Mouse (Mus musculus) gastrocnemius, postnatal 4 days (tissue): ENCODE data around the gene Lrrfip1. TPM values are rescaled to one million over a fixed set of nuclear protein-coding genes. Genes with fewer than 3 reads are reported as not detected.

ENCODE experiments used
- DNase-seq, 2 experiments: peaks; one replicate each; pipeline ENCODE4 v3.0.0; 2021 to 2022; ENCODE audit warnings: low spot score in 2 of 2, mixed read lengths in 2 of 2
- total RNA-seq, 2 experiments: library from RNA; stranded (reverse); gene quantifications; 2 replicates each; pipeline ENCODE4 v1.2.3; 2021

Gene Lrrfip1
- total RNA-seq, 2 experiments from 2014 or later: 206 to 229 TPM

DNA sequence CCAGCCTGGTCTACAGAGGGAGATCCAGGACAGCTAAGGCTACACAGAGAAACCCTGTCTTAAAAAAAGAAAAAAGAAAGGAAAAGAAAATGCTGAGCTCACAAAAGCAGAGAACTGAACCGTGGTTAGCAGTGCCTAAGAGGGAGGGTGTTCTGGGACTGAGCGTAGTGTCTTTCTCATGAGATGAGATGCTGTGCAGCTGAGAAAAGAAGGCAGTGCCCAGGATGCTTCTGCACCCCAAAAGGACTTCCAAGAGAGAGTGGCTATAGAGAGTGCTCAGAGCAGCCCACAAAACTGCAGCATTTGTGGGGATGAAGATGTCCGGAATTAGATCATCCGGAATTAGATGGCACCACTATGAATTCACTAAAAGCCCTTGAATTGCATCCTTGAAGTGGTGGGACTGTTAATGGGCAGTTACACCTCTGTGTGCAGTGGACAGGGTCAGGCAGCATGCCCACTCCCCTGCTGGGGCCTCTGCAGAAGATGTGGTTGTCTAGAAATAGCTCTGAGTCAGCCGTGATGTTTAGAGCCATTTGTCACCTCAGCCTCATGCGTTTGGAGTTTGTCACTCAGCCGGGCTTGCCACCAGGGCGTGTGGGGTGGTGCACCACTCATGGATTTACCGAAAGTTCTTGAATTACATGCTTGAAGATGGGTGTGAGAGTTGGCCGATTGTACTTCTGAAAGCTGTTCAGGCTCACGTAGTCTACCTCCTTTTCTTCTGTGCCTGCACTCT, 23.8 kb downstream of the Lrrfip1 start:
- DNase-seq: no peak

DNA sequence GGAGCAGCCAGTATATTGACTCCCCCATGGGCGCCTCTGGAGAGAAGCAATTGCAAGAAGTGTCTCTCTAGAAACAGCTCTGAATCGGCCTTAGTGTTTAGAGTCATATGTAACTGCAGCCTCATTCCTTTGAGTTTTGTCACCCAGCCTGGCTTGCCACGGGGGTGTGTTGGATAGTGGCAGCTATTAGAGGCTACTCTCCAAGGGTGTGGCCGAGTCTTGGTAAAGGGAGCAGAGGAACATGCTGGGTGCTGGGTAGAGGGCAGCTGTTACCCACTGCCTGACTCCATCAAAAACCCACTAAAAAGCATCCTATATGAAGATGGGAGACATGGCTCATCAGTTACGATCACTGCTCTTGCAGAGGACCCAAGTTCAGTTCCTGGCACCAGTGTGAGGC, 24.7 kb downstream of the Lrrfip1 start:
- DNase-seq: no peak

DNA sequence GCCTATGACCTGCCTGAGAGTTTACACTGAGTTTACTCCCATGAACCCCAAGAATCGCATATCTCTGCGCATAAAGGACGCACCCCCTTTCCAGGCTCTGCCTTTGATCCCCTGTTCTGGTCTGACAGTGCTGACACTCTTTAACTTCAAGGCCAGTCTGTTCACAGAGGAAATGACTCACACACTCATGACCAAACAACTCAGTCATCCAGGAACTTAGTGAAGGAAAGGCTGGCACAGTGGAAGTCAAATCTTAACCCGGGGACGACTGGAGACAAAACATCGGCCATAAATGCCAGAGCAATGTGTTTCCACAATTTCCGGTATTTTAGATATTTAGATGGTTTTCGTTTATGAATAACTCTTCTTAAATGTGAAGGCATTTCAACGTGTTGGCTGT, 25.4 kb downstream of the Lrrfip1 start:
- no peak for DNase-seq

GRCm38 (mm10) chr1:91024464-91024863, 25.9 kb downstream of the Lrrfip1 start:
- DNase-seq: no peak

DNA sequence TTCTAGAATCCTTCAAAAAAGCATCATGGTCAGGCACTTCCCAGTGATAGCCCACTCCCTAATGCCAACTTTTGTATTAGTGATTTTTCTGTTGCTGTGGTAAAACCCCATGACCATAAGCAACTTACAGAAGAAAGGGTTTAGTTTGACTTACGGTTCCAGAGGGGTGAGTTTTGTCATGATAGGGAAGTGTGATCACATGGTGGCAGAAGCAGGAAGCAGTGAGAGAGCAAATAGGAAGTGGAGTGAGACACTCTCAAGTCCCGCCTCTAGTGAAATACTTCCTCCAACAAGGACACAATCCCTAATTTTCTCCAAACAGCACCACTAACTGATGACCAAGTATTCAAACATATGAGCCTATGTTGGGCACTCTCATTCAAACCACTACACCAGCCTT, 28.4 kb downstream of the Lrrfip1 start:
- DNase-seq: no peak

DNA sequence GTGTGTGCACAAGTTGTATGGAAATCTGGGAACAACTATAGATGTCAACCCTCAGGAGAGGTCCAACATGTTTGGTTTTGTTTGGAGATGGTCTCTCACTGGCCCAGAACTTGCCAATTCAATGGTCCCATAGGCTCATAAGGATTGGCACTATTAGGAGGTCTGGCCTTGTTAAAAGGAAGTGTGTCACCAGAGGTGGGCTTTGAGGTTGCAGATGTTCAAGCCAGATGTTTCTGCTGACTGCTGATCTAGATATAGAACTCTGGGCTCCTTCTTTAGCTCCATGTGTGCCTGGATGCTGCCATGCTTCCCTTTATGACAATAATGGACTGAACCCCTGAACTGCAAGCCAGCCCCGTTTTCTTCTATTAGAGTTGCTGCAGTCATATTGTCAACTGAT, 31.8 kb downstream of the Lrrfip1 start:
- no peak for DNase-seq

DNA sequence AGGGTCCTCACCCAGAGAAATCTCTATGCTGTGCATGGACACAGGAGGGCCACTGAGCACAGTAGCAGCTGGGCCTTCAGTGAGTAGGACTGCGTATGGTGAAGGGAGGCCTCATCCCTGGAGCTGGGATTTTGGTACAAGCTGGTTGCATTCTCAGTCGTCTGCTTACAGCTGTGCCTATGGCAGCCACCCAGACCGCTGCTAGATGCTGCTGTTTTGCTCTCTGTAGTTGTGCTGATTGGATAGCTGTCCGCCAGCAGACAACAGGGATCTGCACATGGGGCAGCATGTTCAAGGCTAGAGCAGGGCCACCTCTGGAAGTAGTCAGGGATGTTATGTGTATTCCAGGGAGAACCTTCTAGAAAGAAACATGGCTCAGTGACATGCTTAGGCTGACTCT, 33.0 kb downstream of the Lrrfip1 start:
- DNase-seq: peak in 1 of 2 experiments; percentile 51

GRCm38 (mm10) chr1:91032393-91032971, 33.9 kb downstream of the Lrrfip1 start:
- no peak for DNase-seq

GRCm38 (mm10) chr1:91034547-91034946, 36.0 kb downstream of the Lrrfip1 start:
- no peak for DNase-seq

- DNase-seq: no peak
These were observed 36.7 kb downstream of the Lrrfip1 start for GRCm38 (mm10) chr1:91035266-91035665.

GRCm38 (mm10) chr1:91037213-91037612, 38.7 kb downstream of the Lrrfip1 start:
- no peak for DNase-seq

DNA sequence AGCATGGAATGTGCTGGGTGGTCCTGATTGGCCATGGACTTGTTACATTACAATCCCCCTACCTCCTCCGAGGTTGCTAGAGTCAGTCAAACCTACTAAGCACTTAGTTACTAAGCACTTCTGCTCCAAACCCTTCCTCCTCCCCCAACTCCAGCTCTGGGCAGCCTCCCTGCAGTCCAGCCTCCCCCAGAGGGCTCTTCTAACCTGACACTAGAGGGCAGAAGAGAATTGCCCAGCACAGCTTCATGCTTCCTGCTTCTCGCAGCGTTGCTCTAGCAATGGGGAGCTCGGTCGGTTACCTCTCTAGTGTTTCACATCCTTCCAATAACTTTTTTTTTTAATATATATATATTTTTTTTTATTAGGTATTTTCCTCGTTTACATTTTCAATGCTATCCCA, 39.5 kb downstream of the Lrrfip1 start:
- no peak for DNase-seq

GRCm38 (mm10) chr1:91038531-91038930, 40.0 kb downstream of the Lrrfip1 start:
- DNase-seq: no peak

- DNase-seq: no peak
These were observed 43.1 kb downstream of the Lrrfip1 start for GRCm38 (mm10) chr1:91041605-91042004.

GRCm38 (mm10) chr1:91043191-91043590, 44.7 kb downstream of the Lrrfip1 start:
- DNase-seq: no peak

DNA sequence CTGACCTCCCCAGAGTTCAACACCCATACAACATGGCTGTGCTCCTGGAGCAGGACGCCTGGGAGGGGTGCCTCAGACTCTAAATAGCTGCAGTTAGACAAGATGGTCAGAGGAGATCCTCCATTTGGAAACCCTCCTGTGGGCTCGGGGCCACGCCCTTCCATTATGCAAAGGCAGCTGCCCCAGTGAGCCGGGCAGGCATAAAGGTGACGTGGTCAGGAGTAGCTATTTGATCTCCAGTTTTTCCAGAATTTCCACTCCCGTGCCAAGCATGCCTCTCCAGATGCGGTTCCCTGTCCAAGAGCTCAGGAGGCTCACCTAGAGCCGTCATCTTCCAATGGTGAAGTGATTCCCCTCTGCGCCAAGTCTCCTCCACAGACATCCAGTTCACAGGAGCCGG, 45.6 kb downstream of the Lrrfip1 start:
- DNase-seq: no peak

GRCm38 (mm10) chr1:91044648-91045047, 46.1 kb downstream of the Lrrfip1 start:
- no peak for DNase-seq

GRCm38 (mm10) chr1:91046237-91046636, 47.7 kb downstream of the Lrrfip1 start:
- DNase-seq: no peak

DNA sequence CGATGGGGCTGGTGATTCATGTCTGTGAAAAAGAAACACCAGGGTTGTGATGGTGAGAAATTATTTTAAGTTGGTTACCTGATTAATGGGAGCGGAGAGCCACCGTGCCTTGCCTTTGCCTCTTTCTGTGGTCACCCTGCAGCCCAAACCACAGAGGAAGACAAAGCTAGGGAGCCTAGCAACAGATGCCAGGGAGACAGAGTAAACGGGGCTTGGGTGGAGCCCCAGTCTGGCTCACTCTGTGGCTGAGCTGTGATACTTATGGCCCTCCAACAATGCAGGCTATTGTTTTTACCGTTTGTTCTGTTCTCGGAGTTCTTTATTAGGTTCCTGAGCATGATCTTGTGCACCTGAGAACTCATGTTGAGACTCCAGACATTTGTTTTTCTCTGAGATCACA, 50.8 kb downstream of the Lrrfip1 start:
- DNase-seq: no peak

DNA sequence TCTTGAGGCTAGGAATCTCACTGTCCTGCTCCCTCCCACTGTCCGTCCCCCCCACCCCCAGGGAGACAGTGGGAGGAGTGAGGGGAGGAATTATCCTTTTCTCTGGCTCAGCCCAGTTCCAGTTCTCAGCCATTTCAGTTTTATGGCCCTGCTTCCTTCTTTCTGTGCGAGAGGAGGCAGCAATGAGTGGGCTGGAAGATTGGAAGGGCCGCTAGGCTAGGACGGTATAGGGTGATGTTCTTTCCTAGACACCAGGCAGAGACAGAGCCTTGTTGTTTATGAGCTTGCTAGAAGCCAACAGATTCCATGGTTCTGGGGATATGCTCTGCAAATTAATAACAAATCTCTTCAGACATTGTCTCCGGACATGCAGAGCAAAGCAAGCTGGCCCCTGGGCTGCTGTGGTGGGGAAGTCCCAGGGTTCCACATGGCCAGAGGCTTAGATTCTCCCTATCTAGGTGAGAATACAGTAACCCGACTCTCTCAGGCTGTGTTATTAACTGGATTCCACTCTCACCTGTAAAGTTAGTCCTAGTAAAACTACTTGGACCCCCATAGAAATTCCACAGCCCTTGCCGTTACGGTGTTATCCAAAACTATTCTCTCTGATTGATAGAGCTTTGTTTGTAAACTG, 53.0 kb downstream of the Lrrfip1 start:
- no peak for DNase-seq

DNA sequence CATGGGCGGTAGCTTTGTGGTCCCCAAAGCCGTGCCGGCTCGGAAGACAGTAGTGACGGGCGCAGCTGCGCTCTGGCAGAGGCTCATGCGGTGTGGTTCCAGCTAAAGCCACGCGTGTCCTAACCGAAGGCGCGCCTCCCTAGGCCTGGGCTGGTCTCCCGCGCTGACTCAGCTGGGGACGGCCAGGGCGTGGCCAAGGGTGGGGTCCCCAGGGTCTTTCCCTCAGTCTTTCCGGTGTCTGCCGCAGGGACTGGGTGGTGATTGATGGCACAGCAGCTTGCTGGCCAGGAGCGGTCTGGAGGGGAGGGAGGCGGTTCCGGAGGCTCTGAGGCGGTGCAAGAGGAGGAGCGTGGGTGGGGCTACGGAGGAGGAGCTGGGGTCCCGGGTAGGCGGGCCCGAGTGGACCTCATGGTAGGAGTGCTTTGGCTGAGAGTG, 54.2 kb downstream of the Lrrfip1 start:
- peak; percentile 79 to 90 for DNase-seq
